Mouse (Mus musculus) cortical plate, adult 2 months (tissue): ENCODE measurements around the gene Cpsf6.

Experiments
- CTCF ChIP-seq: fragments of 200-500 bp; IDR thresholded peaks from 2 replicates; pipeline ENCODE4 v1.5.1; 2011; ENCODE audit warnings: mild to moderate bottlenecking, control low read depth, low read length; ENCODE audit not compliant: insufficient read depth; ENCODE audit errors: extremely low read depth
- POLR2A ChIP-seq: fragments of 200-500 bp; IDR thresholded peaks from 2 replicates; pipeline ENCODE4 v1.6.1; 2011; ENCODE audit warnings: mild to moderate bottlenecking, low read length, control low read depth; ENCODE audit not compliant: insufficient read depth; ENCODE audit errors: extremely low read depth

- TF ChIP-seq POLR2A (no peak), CTCF (no peak)
Observed at GRCm38 (mm10) chr10:117404384-117404783, 24.6 kb upstream of the Cpsf6 start.
